Mouse (Mus musculus): ENCODE data around the gene Mapkap1.
A peak's percentile ranks its signal among the peaks of the same experiment; 100 is the strongest.

Gene Mapkap1

GRCm38 (mm10) chr2:34406601-34407464 is at the start of gene Mapkap1:
TSS of gene Mapkap1 (plus strand) at chr2:34406771.
- peak; percentile 91 to 98 for DNase-seq (ENCODE audit: low spot score in 2 of 2)

DNA sequence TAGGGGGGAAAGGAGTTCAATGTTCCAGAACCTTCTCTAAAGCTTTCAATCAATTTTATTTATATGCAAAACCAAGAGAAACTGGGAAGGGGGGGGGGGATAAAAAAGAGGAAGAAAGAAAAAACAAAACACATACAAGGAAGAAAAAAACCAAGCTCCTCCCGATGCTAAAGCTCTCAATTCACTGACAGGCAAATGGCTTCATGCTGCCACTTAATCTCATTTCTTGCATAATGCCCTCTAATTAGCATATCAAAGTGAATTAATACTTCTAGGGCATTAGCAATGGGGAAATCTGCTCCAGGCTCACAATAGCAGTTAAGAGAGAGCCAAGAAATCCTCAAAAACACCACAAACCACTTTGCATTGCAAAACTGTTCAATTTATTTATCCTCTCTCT is 42.9 kb upstream of the Mapkap1 start:
- DNase-seq (ENCODE audit: low spot score in 2 of 2): no peak

DNA sequence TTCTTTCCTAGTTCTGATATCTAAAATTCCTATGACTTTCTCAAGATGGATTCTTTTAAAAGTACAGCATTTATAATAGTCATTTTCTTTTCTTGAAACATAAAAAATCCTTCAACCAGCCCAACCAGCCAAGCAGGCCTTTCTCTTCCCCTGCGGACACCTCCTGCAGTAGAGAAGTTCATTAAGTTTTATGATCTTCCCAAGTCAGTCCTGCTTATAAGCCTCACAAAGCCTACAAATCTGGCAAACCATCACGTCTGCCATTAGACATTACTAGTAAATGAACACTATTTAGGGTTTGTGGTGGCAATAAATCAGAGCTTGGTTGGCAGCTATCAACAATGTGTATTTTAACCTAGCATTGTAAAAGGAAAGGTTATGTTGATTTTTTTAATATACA is 39.5 kb upstream of the Mapkap1 start:
- DNase-seq (ENCODE audit: low spot score in 2 of 2): no peak

- no peak for DNase-seq (ENCODE audit: low spot score in 2 of 2)
Observed at GRCm38 (mm10) chr2:34368396-34368795, 38.2 kb upstream of the Mapkap1 start.

DNA sequence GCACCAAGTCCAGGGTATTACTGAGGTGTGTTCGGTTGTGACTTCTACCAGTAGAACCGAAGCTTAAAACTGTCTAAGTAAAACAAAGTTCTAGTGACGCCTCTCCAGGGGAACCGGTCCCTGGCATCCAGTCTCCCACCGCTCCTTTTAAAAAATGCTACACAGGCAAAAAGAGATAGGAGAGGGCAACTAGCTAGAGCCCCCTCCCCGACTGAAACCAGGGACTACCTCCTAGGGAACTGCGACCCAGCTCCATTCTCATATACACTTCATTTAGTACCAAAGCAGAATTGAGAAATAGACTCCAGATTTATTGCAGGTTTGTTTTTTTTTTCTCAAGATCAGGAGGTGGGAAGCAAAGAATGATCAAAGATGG is 36.2 kb upstream of the Mapkap1 start:
- DNase-seq (ENCODE audit: low spot score in 2 of 2): no peak

- DNase-seq (ENCODE audit: low spot score in 2 of 2): peak; percentile 69 to 71
Observed at GRCm38 (mm10) chr2:34370725-34371440, 35.7 kb upstream of the Mapkap1 start.

DNA sequence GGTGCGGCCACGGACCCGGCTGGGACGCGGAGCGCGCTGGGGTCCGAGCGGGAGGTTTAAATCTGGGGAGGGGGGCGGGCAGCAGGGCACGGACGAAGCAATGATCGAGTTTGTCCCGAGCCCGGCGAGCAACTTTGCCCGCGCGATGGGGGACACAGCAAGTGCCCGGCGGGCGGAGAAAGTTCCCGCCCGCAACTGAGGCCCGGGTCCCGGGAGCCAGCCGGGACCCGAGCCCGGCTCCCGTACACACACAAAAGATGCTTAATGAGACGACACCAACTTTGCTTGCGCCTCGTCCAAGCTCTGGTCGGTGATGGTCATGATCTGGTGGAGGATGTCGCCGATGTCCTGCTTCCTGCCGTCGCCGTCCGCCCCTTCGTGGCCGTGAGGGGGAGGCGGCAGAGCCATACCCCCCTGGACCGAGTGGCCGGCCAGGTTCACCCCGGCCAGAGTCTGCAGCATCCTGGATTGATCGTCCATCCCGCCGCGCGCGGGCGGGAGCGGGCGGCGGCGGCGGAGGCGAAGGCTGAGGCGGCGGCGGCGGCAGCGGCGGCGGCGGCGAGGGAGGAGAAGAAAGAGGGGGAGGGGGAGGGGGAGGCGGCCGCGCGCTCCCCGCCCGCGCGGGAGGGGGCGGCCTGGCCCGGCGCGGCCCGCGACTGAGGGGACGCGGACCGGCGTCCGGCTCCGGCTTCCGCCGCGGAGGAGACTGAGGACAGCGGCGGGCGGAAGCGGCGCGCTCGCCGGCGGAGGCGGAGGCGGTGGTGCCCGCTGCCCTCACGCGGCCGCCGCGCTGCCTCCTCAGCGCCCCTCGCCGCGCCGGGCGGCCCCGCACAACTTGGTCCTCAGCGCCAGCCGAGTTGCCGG is 34.9 kb upstream of the Mapkap1 start:
- peak; percentile 69 to 70 for DNase-seq (ENCODE audit: low spot score in 2 of 2)

- DNase-seq (ENCODE audit: low spot score in 2 of 2): peak; percentile 98 to 99
Observed at GRCm38 (mm10) chr2:34372305-34373301, 34.0 kb upstream of the Mapkap1 start, which contains the start of gene Pbx3. TSS of gene Pbx3 (minus strand) at chr2:34373142.

DNA sequence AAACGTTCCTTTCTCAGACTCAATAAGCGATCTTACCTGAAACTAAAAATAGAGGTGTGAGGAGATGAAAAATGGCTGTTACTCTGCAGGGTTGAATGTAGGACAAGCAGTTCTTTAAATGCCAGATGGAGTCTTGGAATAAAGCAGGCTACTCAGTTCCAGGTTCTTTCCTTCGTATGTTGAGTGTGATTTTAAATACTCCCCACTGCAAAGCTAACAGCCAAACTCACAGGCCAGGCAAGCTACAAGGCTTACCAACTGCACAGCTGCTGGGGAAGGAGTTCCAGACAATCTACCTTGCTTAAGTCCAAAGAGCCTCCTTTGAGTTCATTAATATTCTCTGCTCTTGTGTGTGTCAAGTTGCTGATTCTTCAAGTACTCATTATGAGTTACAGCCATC is 32.7 kb upstream of the Mapkap1 start:
- DNase-seq (ENCODE audit: low spot score in 2 of 2): no peak

- no peak for DNase-seq (ENCODE audit: low spot score in 2 of 2)
Observed at GRCm38 (mm10) chr2:34374349-34374748, 32.2 kb upstream of the Mapkap1 start.

- no peak for DNase-seq (ENCODE audit: low spot score in 2 of 2)
Observed at GRCm38 (mm10) chr2:34378930-34379329, 27.6 kb upstream of the Mapkap1 start.

DNA sequence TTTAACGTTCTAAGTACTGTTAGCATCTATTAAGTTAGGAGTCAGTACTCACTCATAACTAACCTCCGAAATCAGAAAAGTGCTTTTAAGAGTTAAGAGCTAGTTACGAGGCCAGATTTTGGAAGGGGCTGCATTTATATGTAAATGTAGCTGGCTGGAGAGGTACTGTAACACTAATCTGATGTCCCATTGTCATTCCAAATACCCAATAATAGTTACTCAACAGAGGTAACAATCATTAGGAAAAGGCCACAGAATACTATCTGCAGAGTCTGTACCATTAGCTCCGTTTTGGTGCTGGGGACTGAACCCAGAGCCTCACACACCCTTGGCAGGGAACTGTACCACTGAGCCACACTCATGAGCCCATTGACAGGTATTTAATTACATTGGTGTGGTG is 7.0 kb upstream of the Mapkap1 start:
- no peak for DNase-seq (ENCODE audit: low spot score in 2 of 2)

- DNase-seq (ENCODE audit: low spot score in 2 of 2): no peak
Observed at GRCm38 (mm10) chr2:34407596-34407995, 1.0 kb downstream of the Mapkap1 start.

GRCm38 (mm10) chr2:34408341-34408740 is 1.8 kb downstream of the Mapkap1 start:
- no peak for DNase-seq (ENCODE audit: low spot score in 2 of 2)

GRCm38 (mm10) chr2:34409741-34410340 is 3.3 kb downstream of the Mapkap1 start:
- no peak for DNase-seq (ENCODE audit: low spot score in 2 of 2)

DNA sequence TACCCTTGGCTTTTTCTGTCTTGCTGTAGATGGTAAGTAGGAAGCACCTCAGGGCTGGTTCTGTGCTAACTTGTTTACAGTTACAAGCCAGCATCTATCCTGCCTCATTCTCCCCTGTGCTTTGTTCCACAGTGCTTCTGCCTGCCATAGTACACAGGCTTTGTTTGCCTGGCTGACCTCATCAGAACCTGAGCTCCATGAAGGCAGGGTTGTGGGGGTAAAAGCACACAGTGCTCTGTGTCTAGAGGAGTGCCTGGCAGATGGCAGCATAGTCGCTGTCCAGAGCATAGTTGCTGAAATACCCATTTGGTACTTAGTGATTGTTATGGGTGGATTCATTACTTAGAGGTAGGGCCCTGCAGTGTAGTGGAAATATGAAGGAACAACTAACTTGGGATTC is 13.7 kb downstream of the Mapkap1 start:
- no peak for DNase-seq (ENCODE audit: low spot score in 2 of 2)

GRCm38 (mm10) chr2:34424186-34424585 is 17.6 kb downstream of the Mapkap1 start:
- no peak for DNase-seq (ENCODE audit: low spot score in 2 of 2)

GRCm38 (mm10) chr2:34425573-34426223 is 19.1 kb downstream of the Mapkap1 start:
- no peak for DNase-seq (ENCODE audit: low spot score in 2 of 2)

GRCm38 (mm10) chr2:34430663-34431062 is 24.1 kb downstream of the Mapkap1 start:
- DNase-seq (ENCODE audit: low spot score in 2 of 2): no peak

All from spleen, postnatal 10 days (tissue).